Mouse (Mus musculus): ENCODE results near the gene Egln3.

The Egln3 gene

DNA sequence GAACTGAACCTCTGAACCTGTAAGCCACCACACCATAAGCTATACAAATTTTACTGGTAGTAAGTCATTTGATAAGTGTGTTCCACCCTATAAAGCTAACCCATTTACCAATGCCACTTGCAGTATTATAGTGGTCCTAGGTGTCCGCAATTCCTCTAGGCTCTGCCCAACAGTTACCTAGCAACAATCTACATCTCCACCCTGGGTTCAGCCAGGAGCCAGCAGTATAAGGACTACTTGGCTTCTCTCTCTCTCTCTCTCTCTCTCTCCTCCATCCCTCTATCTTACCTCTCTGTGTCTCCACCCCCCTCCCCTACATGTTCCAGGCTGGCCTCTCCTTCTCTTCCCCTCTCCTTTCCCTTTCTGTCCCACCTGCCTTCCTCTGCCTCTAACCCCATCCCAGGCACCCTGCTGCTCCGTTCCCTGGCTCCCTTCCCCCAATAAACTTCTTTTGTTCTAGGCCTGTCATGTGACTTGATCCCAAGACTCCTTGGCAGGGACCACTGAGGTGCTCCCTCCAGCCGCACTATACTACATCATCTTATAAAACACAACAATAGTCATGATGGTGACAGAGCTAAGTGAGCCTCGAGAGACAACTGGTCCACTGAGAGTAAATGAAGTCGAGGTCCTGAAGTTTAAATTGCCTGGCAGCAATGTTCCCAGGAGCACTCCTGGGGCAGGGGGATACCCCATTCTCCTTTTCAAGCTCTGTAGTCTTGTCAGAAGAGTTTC, 42.0 kb downstream of the Egln3 start:
- DNase-seq = no peak

DNA sequence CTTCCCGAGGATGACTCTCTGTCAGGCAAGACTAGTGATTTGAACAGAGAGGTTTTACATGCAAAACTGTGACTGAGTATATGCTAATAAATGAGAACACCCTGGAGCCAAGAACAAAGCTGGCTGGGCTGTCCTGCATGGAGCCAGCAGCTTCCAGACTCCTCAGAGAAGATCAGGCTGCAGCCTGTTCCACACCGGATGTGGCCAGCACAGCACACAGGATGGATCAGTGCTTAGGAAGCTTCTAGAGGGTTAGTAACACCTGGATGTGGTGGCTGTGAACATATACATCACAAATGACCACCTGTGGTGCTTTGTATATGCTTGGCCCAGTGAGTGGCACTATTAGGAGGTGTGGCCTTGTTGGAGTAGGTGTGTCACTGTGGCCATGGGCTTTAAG, 43.4 kb downstream of the Egln3 start:
- no peak for DNase-seq

DNA sequence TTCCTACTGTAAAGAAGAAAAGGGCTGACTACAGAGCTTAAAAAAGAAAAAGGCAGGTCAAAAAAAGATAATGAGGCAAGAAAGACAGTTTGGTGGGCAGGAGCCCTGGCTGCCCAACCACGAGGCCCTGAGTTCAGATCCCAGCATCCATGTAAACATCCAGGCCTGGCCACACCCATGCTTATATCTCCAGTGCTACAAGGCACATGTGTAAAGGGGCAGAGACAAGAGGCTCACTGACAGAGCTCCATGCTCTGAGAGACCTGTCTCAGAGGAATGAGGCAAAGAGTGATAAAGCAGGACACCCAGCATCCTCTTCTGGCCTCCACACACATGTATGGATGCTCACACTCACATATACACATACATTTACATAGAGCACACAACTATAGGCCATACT, 48.9 kb downstream of the Egln3 start:
- DNase-seq = no peak

DNA sequence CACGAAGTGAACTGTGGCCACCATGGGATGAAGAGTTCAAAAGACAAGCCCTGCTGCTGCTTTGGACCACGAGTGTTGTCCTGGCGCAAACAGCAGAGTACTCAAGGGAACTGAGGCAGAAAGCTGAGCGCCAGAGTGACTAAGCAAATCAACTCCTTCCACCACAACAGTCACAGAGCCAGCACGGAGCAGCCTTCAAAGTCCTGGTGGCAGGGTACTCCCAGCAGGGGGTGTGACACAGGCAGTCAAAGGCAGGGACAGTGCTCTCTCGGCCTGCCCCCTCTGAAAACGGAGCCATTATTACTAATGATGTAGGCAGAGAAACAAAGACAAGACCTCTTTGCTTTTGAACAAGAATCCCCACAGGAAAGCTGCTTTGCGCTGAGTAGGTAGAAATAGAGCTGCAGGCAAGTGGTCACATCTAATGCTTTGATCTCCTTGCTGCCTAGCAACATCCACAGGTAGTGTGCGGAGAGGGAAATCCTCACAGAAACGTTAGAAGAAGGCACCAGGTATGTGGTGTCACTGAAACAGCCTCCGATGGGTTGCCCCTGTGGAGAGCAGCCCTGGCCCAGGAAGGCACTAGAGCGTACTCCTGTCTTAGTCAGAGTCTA, 56.6 kb downstream of the Egln3 start:
- no peak for DNase-seq

All from kidney, adult 8-10 months (tissue).